Mouse (Mus musculus): ENCODE measurements around the gene Mfsd5. TPM values are rescaled to one million over a fixed set of nuclear protein-coding genes. Genes with fewer than 3 reads are reported as not detected.

Mfsd5 gene
- polyA plus RNA-seq, 1 experiment from 2014 or later: 54.7 TPM

DNA sequence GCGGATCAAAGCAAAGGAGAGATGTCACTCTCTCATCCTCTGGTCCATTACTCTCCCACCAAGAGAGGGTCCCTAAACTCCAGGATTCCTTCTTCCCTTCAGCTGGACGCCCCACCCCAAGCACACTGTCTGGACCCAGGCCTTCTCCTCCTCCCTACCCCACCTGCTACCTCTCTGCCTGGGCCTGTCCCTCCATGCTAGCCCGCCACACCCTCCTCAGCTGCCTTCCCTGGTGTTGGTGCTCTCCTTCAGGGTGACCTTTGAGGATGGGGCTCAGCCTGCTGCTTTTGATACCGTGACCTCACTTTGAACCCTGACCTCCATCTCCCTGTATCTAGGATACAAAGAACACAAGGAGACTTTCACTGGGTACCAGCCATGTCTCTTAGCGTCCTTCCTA is 28.7 kb upstream of the Mfsd5 start:
- ATAC-seq (ENCODE audit: low FRiP score): no peak
- no peak overlapping the region for H3K27ac ChIP-seq
- 57% methylated on average over 5 of the region's 5 CpGs for WGBS
- no peaks in the 10 kb centered on the region for H3K9me3 ChIP-seq
- H3K36me3 ChIP-seq: no peaks in the 10 kb centered on the region
- H3K4me3 ChIP-seq: no peak overlapping the region
- peaks cover 31% of the 10 kb centered on the region for H3K4me1 ChIP-seq (replicated peaks)
- H3K4me2 ChIP-seq: no peak overlapping the region
- H3K9ac ChIP-seq: no peak overlapping the region
- H3K27me3 ChIP-seq: peaks cover 84% of the 10 kb centered on the region

DNA sequence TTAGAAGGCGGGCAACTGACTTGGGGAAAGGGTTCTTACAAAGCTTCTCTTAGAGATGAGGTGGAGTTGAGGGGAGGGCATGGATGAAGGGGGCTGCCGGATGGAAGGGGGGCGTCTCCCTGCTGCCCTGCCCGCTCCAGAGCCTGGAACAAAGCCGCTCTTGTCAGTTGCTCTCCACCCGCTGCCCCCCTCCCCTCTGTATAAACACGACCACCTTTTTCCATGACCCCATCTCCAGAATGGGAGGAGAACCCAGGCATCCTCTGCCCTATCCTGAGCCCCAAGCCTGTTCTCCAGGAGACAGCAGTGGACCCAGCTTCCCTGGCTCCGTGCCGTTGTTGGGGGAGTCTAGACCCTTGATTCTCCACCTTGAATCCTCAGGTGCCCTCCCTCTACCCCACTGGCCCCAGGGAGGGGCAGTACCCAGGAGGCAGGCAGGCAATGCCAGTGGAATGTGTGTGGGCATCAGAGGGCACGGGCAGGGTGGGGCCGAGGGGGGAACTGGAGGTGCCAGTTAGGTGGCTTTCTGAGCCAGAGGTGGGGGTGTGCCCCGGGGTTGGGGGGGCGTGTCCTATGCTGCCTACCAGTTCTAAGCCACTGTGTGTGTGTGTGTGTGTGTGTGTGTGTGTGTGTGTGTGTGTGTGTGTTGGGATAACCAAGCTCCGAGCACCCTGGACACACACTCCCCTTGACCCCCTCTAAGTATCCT is 23.6 kb upstream of the Mfsd5 start:
- WGBS: 51% methylated on average over 14 of the region's 14 CpGs
- Histone ChIP-seq H3K9ac (no peak overlapping the region), H3K4me3 (peak overlapping the region; percentile 5; the same call in 1 of the 2 replicates), H3K4me1 (replicated peaks) (peaks cover 26% of the 10 kb centered on the region), H3K36me3 (no peaks in the 10 kb centered on the region), H3K27ac (no peak overlapping the region), H3K4me2 (peak overlapping the region; percentile 31; the same call in 1 of the 2 replicates), H3K9me3 (no peaks in the 10 kb centered on the region), H3K27me3 (peaks cover 91% of the 10 kb centered on the region)
- no peak for ATAC-seq (ENCODE audit: low FRiP score)

DNA sequence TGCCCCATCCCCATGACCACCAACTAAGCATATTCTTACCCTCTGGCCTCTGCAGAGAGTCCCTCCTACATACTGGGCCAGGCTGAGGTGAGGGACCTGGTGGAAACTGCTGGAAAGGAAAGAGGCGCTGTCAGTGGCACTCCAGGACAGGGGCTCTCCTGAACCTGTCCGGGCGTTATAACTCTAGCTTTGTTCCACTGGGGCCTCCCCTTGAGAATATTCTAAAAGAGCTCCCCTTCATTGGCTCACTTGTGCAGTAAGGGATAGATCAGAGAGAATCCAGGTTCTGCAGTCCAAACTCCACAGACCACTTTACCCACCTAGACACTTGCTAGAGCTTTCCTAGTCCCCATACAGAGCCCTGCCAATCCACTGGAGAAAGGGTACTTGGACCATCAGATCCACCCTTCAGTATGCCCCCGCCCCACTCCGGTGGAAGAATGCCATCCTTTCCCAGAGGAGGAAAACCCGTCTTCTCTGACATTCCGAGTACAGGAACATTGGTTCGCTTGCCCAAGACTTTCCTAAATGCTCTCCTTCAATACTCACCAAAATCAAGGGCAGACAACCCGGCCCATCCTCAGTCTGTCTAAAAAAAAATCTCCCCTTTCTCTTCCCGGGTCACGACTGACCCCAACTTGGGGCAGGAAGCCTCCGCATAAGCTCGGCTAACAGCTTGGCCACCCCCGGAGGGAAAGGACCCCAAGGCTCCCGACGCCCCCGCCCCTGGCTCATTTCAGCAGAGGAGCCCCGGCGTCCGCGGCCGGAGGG is 22.6 kb upstream of the Mfsd5 start:
- WGBS: 8% methylated on average over 21 of the region's 22 CpGs
- ATAC-seq (ENCODE audit: low FRiP score): no peak
- H3K4me2 ChIP-seq: peak overlapping the region; percentile 86
- peak overlapping the region; percentile 51 for H3K4me3 ChIP-seq
- peaks cover 26% of the 10 kb centered on the region for H3K4me1 ChIP-seq (replicated peaks)
- H3K9me3 ChIP-seq: no peaks in the 10 kb centered on the region
- peaks cover 85% of the 10 kb centered on the region for H3K27me3 ChIP-seq
- H3K9ac ChIP-seq: peak overlapping the region; percentile 74
- peak overlapping the region; percentile 26; the same call in 1 of the 2 replicates for H3K27ac ChIP-seq
- H3K36me3 ChIP-seq: no peaks in the 10 kb centered on the region

DNA sequence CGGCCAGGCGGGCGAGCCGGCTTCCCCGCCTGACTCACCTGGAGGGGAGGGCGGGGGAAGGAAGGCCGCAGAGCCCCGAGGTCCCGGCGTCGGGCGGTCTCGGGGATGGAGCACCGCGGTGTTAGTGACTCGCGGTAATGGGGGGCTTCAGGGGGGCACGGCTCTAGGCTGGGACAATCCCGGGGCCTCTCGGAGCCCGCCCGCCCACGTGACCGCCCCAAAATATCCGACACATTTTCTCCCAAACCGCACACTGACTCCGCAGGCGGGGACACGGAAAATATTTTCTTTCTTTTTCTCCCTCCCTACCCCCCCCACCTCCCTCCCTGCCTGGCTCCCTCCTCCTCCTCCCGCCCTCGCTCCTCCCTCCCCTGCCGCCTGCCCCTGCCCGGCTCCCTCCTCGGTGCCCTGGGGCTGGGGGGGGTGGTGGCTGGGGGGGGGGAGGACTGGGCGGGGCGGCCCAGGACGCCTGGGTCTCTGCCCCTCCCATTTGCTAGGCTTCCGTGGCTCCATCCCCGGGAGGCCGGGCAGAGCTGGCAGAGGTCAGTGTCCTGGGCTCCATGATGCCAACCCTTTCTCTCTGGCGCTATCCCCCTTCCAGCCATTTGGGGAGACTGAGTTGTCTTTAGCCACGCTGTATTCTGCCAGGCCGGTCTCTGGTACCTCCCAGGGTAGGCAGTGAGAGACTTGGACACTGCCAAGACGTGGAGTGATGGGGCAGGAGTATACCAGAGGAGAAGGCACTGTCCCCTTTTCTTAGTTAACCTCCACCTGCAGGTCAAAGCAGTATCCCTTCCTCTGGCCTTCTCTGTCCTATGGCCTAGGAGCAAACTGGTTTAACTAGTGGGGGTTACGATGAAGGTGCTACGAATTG is 21.8 kb upstream of the Mfsd5 start, which contains the start of gene Rarg:
Rarg (minus strand) TSS at position 316 of the 874 bp plus-strand sequence.
- H3K27me3 ChIP-seq: peaks cover 85% of the 10 kb centered on the region
- peak within 1 kb of the TSS; percentile 74 for H3K9ac ChIP-seq
- peak within 1 kb of the TSS; percentile 86 for H3K4me2 ChIP-seq
- peak within 1 kb of the TSS; percentile 26; the same call in 1 of the 2 replicates for H3K27ac ChIP-seq
- peaks cover 26% of the 10 kb centered on the region for H3K4me1 ChIP-seq (replicated peaks)
- H3K36me3 ChIP-seq: no peaks in the 10 kb centered on the region
- H3K9me3 ChIP-seq: no peaks in the 10 kb centered on the region
- peak; percentile 45; the same call in 1 of the 2 replicates for ATAC-seq (ENCODE audit: low FRiP score)
- WGBS: under 1% methylated on average over 38 of the region's 46 CpGs
- H3K4me3 ChIP-seq: peak within 1 kb of the TSS; percentile 51

DNA sequence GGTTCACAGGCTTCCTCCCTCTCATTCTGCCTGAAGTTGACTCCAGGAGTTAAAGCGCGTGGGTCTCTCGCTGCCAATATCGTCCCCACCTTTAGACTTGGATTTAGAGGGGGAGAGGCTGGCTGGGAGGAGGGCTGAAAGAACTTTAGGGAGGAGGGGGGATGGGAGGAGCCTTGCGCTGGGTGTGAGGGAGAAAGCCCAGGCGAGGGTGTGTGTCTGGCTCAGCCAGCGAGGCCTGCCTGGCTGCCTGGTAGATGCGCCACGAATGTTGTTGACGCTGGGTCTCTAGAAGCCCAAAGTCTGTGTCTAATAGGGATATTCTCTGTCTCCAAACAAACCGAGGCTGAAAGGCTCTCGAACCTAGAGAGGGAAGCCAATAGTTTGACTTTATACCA is 21.2 kb upstream of the Mfsd5 start:
- whole genome bisulfite sequencing: 6% methylated on average over 12 of the region's 12 CpGs
- no peaks in the 10 kb centered on the region for H3K9me3 ChIP-seq
- H3K27me3 ChIP-seq: peaks cover 86% of the 10 kb centered on the region
- peak overlapping the region; percentile 51; the same call in 1 of the 2 replicates for H3K4me3 ChIP-seq
- peaks cover 26% of the 10 kb centered on the region for H3K4me1 ChIP-seq (replicated peaks)
- H3K4me2 ChIP-seq: peak overlapping the region; percentile 86
- H3K9ac ChIP-seq: 0 out of 2 replicates have a peak overlapping the region, but pooled peaks have one; percentile 74
- H3K27ac ChIP-seq: no peak overlapping the region
- ATAC-seq (ENCODE audit: low FRiP score): no peak
- H3K36me3 ChIP-seq: no peaks in the 10 kb centered on the region

DNA sequence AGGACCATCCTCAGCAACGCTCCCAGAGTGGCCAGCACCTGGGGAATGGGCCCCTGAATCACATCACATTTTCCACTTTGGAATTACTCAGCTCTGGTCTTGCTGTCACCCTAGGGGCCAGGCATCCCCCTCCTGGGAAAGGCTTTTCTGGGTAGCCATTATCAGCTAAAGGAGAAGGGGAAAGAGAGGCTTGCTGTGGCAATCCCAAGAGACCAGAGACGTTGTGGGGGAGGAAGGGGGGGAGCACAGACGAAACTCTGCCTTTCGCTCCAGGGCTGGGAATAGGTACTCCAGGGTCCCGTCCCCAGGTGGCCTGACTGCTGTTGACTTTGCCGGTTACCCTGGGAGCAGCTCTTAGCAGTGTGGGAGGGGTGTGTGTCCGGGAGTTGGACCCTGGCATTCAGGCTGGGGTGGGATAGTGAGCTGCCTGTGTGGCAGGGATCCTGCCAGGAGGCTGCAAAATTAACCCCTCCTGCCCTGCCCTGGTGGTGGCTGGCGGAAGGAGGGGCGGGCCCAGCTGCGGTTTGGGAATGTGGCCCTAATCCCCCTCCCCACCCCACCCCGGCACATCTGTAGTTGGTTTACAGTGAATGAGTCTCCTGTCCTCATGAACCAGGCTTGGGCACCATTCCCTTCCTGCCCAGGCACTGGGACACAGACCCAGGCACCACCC is 20.5 kb upstream of the Mfsd5 start:
- Histone ChIP-seq H3K4me3 (no peak overlapping the region), H3K27ac (no peak overlapping the region), H3K36me3 (no peaks in the 10 kb centered on the region), H3K4me1 (replicated peaks) (peaks cover 26% of the 10 kb centered on the region), H3K4me2 (no peak overlapping the region), H3K9me3 (no peaks in the 10 kb centered on the region), H3K9ac (no peak overlapping the region), H3K27me3 (peaks cover 89% of the 10 kb centered on the region)
- ATAC-seq (ENCODE audit: low FRiP score): no peak
- 13% methylated on average over 11 of the region's 11 CpGs for WGBS

DNA sequence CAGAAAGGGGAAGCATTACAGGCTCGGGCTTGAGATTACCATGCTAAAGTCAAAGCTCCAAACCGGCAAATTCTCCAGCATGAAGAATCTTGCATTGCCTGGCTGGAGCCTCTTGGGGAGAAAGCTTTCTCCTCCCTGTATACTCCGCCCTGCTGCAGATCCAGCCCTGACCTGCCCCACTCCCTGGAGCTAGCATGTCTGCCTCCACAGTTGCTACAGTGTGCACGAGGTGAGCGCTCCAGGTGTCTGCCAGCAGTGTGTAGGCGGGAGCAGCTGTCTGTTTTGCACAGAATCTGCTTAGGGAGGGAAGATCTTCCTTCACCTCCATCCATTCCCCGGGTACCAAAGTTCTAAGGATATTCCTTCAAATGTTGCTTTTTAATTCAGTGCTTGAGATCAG is 16.7 kb upstream of the Mfsd5 start:
- no peak overlapping the region for H3K4me3 ChIP-seq
- no peak for ATAC-seq (ENCODE audit: low FRiP score)
- no peak overlapping the region for H3K9ac ChIP-seq
- H3K27ac ChIP-seq: no peak overlapping the region
- H3K36me3 ChIP-seq: no peaks in the 10 kb centered on the region
- H3K9me3 ChIP-seq: no peaks in the 10 kb centered on the region
- H3K4me2 ChIP-seq: no peak overlapping the region
- peaks cover 53% of the 10 kb centered on the region for H3K27me3 ChIP-seq
- peaks cover 13% of the 10 kb centered on the region for H3K4me1 ChIP-seq (replicated peaks)
- 55% methylated on average over 7 of the region's 7 CpGs for WGBS

DNA sequence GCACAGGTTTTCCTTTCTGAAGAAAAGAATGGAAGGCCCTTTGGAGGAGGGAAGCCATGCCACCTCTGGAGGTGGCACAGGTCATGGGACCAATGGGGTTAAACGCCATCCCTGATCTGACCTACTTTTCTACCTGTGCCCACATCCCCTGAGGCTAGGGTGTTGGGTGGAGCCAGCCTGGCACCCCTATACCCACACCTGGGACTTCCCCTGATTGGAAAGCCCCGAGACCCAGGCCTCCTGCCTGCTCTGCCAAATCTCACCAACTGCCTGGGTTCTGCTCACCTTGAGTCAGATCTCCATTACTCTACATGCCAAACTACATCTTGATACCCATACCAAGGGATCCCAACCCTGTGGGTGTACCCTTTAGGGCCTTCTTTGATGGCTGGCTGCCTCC is 16.2 kb upstream of the Mfsd5 start:
- whole genome bisulfite sequencing: 77% methylated on average over 2 of the region's 2 CpGs
- no peak for ATAC-seq (ENCODE audit: low FRiP score)

DNA sequence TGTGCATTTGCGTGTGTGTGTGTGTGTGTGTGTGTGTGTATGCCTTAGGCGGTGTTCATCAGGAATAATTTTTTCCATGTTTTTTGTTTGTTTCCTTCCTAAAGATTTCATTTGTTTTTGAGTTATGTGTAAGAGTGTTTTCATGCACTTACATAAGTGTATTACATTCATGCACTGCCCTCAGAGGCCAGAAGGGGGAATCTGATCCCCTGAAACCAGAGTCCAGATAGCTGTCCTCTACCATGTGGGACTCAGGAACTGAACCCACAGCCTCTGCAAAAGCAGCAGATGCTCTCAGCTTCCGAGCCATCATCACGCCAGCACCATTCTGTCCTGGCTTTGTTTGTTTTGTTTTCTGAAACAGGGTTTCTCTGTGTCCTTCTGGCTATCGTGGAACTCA is 13.7 kb upstream of the Mfsd5 start:
- peaks cover 38% of the 10 kb centered on the region for H3K27me3 ChIP-seq
- no peak overlapping the region for H3K4me2 ChIP-seq
- H3K36me3 ChIP-seq: no peaks in the 10 kb centered on the region
- no peak overlapping the region for H3K27ac ChIP-seq
- H3K4me1 ChIP-seq (replicated peaks): no peaks in the 10 kb centered on the region
- no peaks in the 10 kb centered on the region for H3K9me3 ChIP-seq
- no peak overlapping the region for H3K9ac ChIP-seq
- ATAC-seq (ENCODE audit: low FRiP score): no peak
- 93% methylated on average over 5 of the region's 5 CpGs for WGBS
- H3K4me3 ChIP-seq: no peak overlapping the region

More for the DNA sequence above, 16.2 kb upstream of the Mfsd5 start:
- Histone ChIP-seq H3K4me2 (no peak overlapping the region), H3K27me3 (peaks cover 49% of the 10 kb centered on the region), H3K27ac (no peak overlapping the region), H3K4me3 (no peak overlapping the region), H3K36me3 (no peaks in the 10 kb centered on the region), H3K9me3 (no peaks in the 10 kb centered on the region), H3K4me1 (replicated peaks) (peaks cover 9% of the 10 kb centered on the region), H3K9ac (no peak overlapping the region)

DNA sequence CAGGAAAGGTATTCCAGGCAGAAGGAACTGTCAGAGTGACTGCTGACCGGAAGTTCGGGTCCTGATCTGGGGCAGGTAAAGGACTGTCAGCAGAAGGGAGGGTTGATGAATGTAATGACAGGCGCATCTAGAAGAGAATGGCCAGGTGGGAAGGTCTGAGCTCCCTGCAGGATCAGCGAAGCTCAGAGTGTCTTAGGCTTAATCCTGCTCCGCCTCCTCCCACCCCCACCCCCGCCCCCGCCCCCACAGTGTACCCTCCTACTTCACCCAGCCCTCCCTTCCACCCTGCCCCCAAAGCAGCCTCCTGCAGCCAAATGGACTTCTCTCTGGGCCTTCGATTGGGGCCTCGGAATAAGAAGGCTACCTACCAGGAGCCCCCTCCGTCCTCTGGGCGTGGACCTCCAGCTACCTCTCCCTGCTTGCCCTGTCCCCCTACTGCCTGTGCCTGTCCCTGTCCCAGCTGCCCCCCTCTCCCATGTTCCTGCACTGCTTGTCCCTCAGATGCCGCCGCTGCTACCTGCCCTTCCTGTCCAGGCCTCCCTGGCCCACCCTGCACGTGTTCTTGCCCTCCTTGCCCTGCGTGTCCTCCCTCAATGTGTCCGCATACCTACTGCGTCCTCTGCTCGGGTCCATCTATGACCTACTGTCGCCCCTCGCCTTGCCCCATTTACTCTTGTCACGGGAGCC is 8.8 kb upstream of the Mfsd5 start, which contains the start of gene Gm9918:
Gm9918 (plus strand) TSS at position 290 of the 687 bp plus-strand sequence.
- Histone ChIP-seq H3K9ac (no peak within 1 kb of the TSS), H3K4me1 (replicated peaks) (no peaks in the 10 kb centered on the region), H3K9me3 (no peaks in the 10 kb centered on the region), H3K27ac (no peak within 1 kb of the TSS), H3K4me3 (peak within 1 kb of the TSS; percentile 2; the same call in 1 of the 2 replicates), H3K27me3 (peaks cover 27% of the 10 kb centered on the region), H3K36me3 (no peaks in the 10 kb centered on the region), H3K4me2 (peak within 1 kb of the TSS; percentile 25)
- no peak for ATAC-seq (ENCODE audit: low FRiP score)
- WGBS: 10% methylated on average over 19 of the region's 21 CpGs

DNA sequence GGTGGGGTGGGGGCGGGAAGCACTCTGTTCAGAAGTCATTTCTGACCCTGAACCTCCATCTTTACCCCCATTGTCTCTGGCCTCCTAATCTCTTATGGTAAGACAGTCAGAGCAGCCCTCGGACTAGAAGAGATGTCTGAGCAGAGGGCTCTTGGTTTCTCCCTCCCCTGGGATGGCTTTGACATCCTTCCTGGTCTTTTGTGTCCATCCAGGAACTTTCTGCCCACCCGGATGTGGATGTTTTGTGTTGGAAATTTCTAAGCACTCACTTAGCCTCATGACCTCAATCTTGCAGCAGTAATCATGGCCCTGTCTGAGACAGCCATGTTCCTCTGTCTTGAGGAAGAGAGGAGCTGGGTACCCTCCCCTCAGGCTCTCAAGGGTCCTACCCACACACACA is 7.8 kb upstream of the Mfsd5 start:
- 35% methylated on average over 3 of the region's 3 CpGs for WGBS
- no peak overlapping the region for H3K27ac ChIP-seq
- no peak for ATAC-seq (ENCODE audit: low FRiP score)
- H3K9me3 ChIP-seq: no peaks in the 10 kb centered on the region
- H3K4me3 ChIP-seq: no peak overlapping the region
- no peak overlapping the region for H3K4me2 ChIP-seq
- peaks cover 27% of the 10 kb centered on the region for H3K27me3 ChIP-seq
- no peak overlapping the region for H3K9ac ChIP-seq
- H3K4me1 ChIP-seq (replicated peaks): no peaks in the 10 kb centered on the region
- H3K36me3 ChIP-seq: no peaks in the 10 kb centered on the region

Data from hindbrain, embryonic 13.5 days (tissue).